Mouse (Mus musculus) stomach, postnatal 0 days (tissue): Measurements from ENCODE around the gene Phgr1.

Experiments used
- CTCF ChIP-seq: IDR thresholded peaks from 2 replicates; pipeline ENCODE4 v1.5.1; 2016; ENCODE audit warnings: antibody characterized with exemption, low read depth, mild to moderate bottlenecking, moderate library complexity
- EP300 ChIP-seq: optimal IDR thresholded peaks from 2 replicates; pipeline ENCODE3; 2016; ENCODE audit warnings: antibody characterized with exemption

- no peak for TF ChIP-seq CTCF
- no peak for TF ChIP-seq EP300
Measured at GRCm38 (mm10) chr2:118782303-118782702, 9.7 kb downstream of the Phgr1 start.
